Mouse (Mus musculus): ENCODE data around the gene Gbf1. TPM values are rescaled to one million over a fixed set of nuclear protein-coding genes. Genes with fewer than 3 reads are reported as not detected.

Gene Gbf1
- polyA plus RNA-seq, 1 experiment from 2014 or later, result 50.0 TPM

- Histone ChIP-seq H3K27ac (peak overlapping the region; percentile 62; the same call in 1 of the 2 replicates), H3K9me3 (no peaks in the 10 kb centered on the region), H3K27me3 (ENCODE audit: insufficient read depth, poor library complexity, severe bottlenecking) (peaks cover 80% of the 10 kb centered on the region), H3K36me3 (peaks cover 47% of the 10 kb centered on the region), H3K4me3 (peak overlapping the region; percentile 59), H3K4me1 (peaks cover 48% of the 10 kb centered on the region)
- WGBS, result 1% methylated on average over 47 of the region's 47 CpGs
- DNase-seq (ENCODE audit: low spot score), result peak; percentile 93
Measured at GRCm38 (mm10) chr19:46308706-46309435, 156.6 kb downstream of the Gbf1 start.

- DNase-seq (ENCODE audit: low spot score), result no peak
- H3K4me1 ChIP-seq, result peaks cover 48% of the 10 kb centered on the region
Measured at GRCm38 (mm10) chr19:46309651-46310305, 157.5 kb downstream of the Gbf1 start.

GRCm38 (mm10) chr19:46310312-46310865 lies 158.1 kb downstream of the Gbf1 start:
- DNase-seq (ENCODE audit: low spot score), result no peak

More at GRCm38 (mm10) chr19:46309651-46310305, 157.5 kb downstream of the Gbf1 start:
- H3K36me3 ChIP-seq, result peaks cover 47% of the 10 kb centered on the region
- 76% methylated on average over 21 of the region's 21 CpGs for WGBS
- peaks cover 89% of the 10 kb centered on the region for H3K27me3 ChIP-seq (ENCODE audit: insufficient read depth, poor library complexity, severe bottlenecking)
- no peak overlapping the region for H3K4me3 ChIP-seq
- no peak overlapping the region for H3K27ac ChIP-seq
- no peaks in the 10 kb centered on the region for H3K9me3 ChIP-seq

GRCm38 (mm10) chr19:46311341-46311740 lies 159.0 kb downstream of the Gbf1 start:
- Histone ChIP-seq H3K4me1 (peaks cover 51% of the 10 kb centered on the region), H3K27ac (no peak overlapping the region), H3K4me3 (no peak overlapping the region), H3K27me3 (ENCODE audit: insufficient read depth, poor library complexity, severe bottlenecking) (peaks cover 98% of the 10 kb centered on the region), H3K36me3 (peaks cover 47% of the 10 kb centered on the region), H3K9me3 (no peaks in the 10 kb centered on the region)
- DNase-seq (ENCODE audit: low spot score), result no peak
- 83% methylated on average over 9 of the region's 9 CpGs for WGBS

More at GRCm38 (mm10) chr19:46310312-46310865, 158.1 kb downstream of the Gbf1 start:
- H3K9me3 ChIP-seq, result no peaks in the 10 kb centered on the region
- WGBS, result 86% methylated on average over 12 of the region's 12 CpGs
- peaks cover 49% of the 10 kb centered on the region for H3K4me1 ChIP-seq
- peaks cover 95% of the 10 kb centered on the region for H3K27me3 ChIP-seq (ENCODE audit: insufficient read depth, poor library complexity, severe bottlenecking)
- no peak overlapping the region for H3K4me3 ChIP-seq
- H3K36me3 ChIP-seq, result peaks cover 47% of the 10 kb centered on the region
- no peak overlapping the region for H3K27ac ChIP-seq

GRCm38 (mm10) chr19:46312566-46312965 lies 160.3 kb downstream of the Gbf1 start:
- H3K36me3 ChIP-seq, result peaks cover 45% of the 10 kb centered on the region
- WGBS, result 92% methylated on average over 21 of the region's 21 CpGs
- H3K4me3 ChIP-seq, result no peak overlapping the region
- no peak for DNase-seq (ENCODE audit: low spot score)
- peaks cover 98% of the 10 kb centered on the region for H3K27me3 ChIP-seq (ENCODE audit: insufficient read depth, poor library complexity, severe bottlenecking)
- H3K27ac ChIP-seq, result no peak overlapping the region
- H3K4me1 ChIP-seq, result peaks cover 54% of the 10 kb centered on the region
- H3K9me3 ChIP-seq, result no peaks in the 10 kb centered on the region

- H3K9me3 ChIP-seq, result no peaks in the 10 kb centered on the region
- 64% methylated on average over 9 of the region's 9 CpGs for WGBS
- peaks cover 40% of the 10 kb centered on the region for H3K36me3 ChIP-seq
- H3K27ac ChIP-seq, result no peak overlapping the region
- no peak overlapping the region for H3K4me3 ChIP-seq
- H3K4me1 ChIP-seq, result peaks cover 60% of the 10 kb centered on the region
- peaks cover 98% of the 10 kb centered on the region for H3K27me3 ChIP-seq (ENCODE audit: insufficient read depth, poor library complexity, severe bottlenecking)
- DNase-seq (ENCODE audit: low spot score), result no peak
Measured at GRCm38 (mm10) chr19:46313116-46313515, 160.8 kb downstream of the Gbf1 start.

- Histone ChIP-seq H3K36me3 (peaks cover 36% of the 10 kb centered on the region), H3K4me1 (peaks cover 58% of the 10 kb centered on the region), H3K4me3 (no peak overlapping the region), H3K27ac (0 out of 2 replicates have a peak overlapping the region, but pooled peaks have one; percentile 59), H3K9me3 (no peaks in the 10 kb centered on the region), H3K27me3 (ENCODE audit: insufficient read depth, poor library complexity, severe bottlenecking) (peaks cover 98% of the 10 kb centered on the region)
- 65% methylated on average over 6 of the region's 6 CpGs for WGBS
- no peak for DNase-seq (ENCODE audit: low spot score)
Measured at GRCm38 (mm10) chr19:46313591-46313990, 161.3 kb downstream of the Gbf1 start.

- Histone ChIP-seq H3K4me1 (peaks cover 58% of the 10 kb centered on the region), H3K4me3 (peak overlapping the region; percentile 31), H3K27ac (peak overlapping the region; percentile 59), H3K36me3 (peaks cover 36% of the 10 kb centered on the region), H3K27me3 (ENCODE audit: insufficient read depth, poor library complexity, severe bottlenecking) (peaks cover 99% of the 10 kb centered on the region), H3K9me3 (no peaks in the 10 kb centered on the region)
- no peak for DNase-seq (ENCODE audit: low spot score)
- 13% methylated on average over 18 of the region's 18 CpGs for WGBS
Measured at GRCm38 (mm10) chr19:46314151-46314601, 161.9 kb downstream of the Gbf1 start.

GRCm38 (mm10) chr19:46314872-46315742 lies 162.8 kb downstream of the Gbf1 start:
- no peak for DNase-seq (ENCODE audit: low spot score)
- no peaks in the 10 kb centered on the region for H3K9me3 ChIP-seq
- peak overlapping the region; percentile 59; the same call in 1 of the 2 replicates for H3K27ac ChIP-seq
- H3K36me3 ChIP-seq, result peaks cover 28% of the 10 kb centered on the region
- H3K4me1 ChIP-seq, result peaks cover 60% of the 10 kb centered on the region
- H3K27me3 ChIP-seq (ENCODE audit: insufficient read depth, poor library complexity, severe bottlenecking), result peaks cover 100% of the 10 kb centered on the region
- peak overlapping the region; percentile 31; the same call in 1 of the 2 replicates for H3K4me3 ChIP-seq
- WGBS, result 28% methylated on average over 14 of the region's 14 CpGs

- 49% methylated on average over 12 of the region's 12 CpGs for WGBS
- peaks cover 100% of the 10 kb centered on the region for H3K27me3 ChIP-seq (ENCODE audit: insufficient read depth, poor library complexity, severe bottlenecking)
- H3K4me1 ChIP-seq, result peaks cover 60% of the 10 kb centered on the region
- H3K27ac ChIP-seq, result peak overlapping the region; percentile 59; the same call in 1 of the 2 replicates
- DNase-seq (ENCODE audit: low spot score), result no peak
- no peaks in the 10 kb centered on the region for H3K9me3 ChIP-seq
- peaks cover 20% of the 10 kb centered on the region for H3K36me3 ChIP-seq
- peak overlapping the region; percentile 64; the same call in 1 of the 2 replicates for H3K4me3 ChIP-seq
Measured at GRCm38 (mm10) chr19:46315752-46316610, 163.7 kb downstream of the Gbf1 start.

- peaks cover 63% of the 10 kb centered on the region for H3K4me1 ChIP-seq
- H3K4me3 ChIP-seq, result peak overlapping the region; percentile 64
- H3K9me3 ChIP-seq, result no peaks in the 10 kb centered on the region
- peak overlapping the region; percentile 78; the same call in 1 of the 2 replicates for H3K27ac ChIP-seq
- peaks cover 100% of the 10 kb centered on the region for H3K27me3 ChIP-seq (ENCODE audit: insufficient read depth, poor library complexity, severe bottlenecking)
- peaks cover 9% of the 10 kb centered on the region; the same call in 1 of the 2 replicates for H3K36me3 ChIP-seq
- 37% methylated on average over 15 of the region's 15 CpGs for WGBS
- no peak for DNase-seq (ENCODE audit: low spot score)
Measured at GRCm38 (mm10) chr19:46316846-46317545, 164.7 kb downstream of the Gbf1 start.

All from heart, embryonic 10.5 days (tissue).